Mouse (Mus musculus): ENCODE measurements around the gene Susd6. TPM values are rescaled to one million over a fixed set of nuclear protein-coding genes. Genes with fewer than 3 reads are reported as not detected.

Gene Susd6
- polyA plus RNA-seq, 1 experiment, result not detected

DNA sequence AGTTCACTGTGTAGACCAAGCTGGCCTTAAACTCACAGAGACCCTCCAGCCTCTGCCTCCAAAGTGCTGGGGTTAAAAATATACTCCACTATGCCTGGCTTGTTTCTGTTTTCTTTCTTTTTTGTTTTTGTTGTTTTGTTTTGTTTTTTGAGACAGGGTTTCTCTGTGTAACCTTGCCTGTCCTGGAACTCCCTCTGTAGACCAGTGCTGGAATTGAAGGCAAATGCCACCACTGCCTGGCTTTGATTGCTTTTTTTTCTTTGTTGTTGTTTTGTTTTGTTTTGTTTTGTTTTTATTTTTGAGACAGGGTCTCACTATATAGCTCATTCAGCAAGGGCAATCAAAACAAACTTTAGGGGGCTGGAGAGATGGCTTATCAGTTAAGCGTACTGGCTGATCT lies 11.1 kb downstream of the Susd6 start:
- H3K4me3 ChIP-seq (ENCODE audit: insufficient read depth, low read depth, low read length), result no peak overlapping the region
- 94% methylated on average over 1 of the region's 1 CpGs for WGBS
- H3K27ac ChIP-seq (ENCODE audit: insufficient read depth, low read depth, low read length), result no peak overlapping the region

DNA sequence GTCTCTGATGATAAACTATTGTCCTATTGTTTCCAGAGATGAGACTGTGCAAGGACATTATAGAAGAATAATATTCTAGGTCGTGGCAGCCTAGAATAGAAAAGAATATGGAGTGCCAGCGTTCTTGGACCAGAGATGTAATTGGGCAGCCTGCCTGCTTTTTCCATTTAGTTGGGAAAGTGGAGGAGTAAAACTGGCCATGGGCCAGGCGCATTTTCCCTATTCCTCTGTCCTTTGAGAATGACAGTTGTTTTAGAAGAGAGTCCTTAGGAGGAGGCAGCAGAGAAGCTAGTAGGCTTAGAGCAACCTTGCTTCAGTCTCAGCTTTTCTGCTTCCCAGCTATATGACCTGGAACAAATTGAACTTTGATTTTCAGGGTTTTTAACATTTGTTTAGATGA lies 13.6 kb downstream of the Susd6 start:
- no peak for TF ChIP-seq CTCF (IDR thresholded peaks at IDR 0.05; ENCODE audit: insufficient read depth, low read depth, low read length)
- TF ChIP-seq POLR2A (IDR thresholded peaks at IDR 0.05; ENCODE audit: insufficient read depth, low read depth, low read length), result no peak
- no peaks in the 10 kb centered on the region for H3K4me1 ChIP-seq (ENCODE audit: control insufficient read depth, insufficient read depth, low read length)
- H3K4me3 ChIP-seq (ENCODE audit: insufficient read depth, low read depth, low read length), result no peak overlapping the region
- 37% methylated on average over 3 of the region's 3 CpGs for WGBS
- no peak overlapping the region for H3K27ac ChIP-seq (ENCODE audit: insufficient read depth, low read depth, low read length)

More for the DNA sequence above, 11.1 kb downstream of the Susd6 start:
- H3K4me1 ChIP-seq (ENCODE audit: control insufficient read depth, insufficient read depth, low read length), result no peaks in the 10 kb centered on the region
- TF ChIP-seq POLR2A (IDR thresholded peaks at IDR 0.05; ENCODE audit: insufficient read depth, low read depth, low read length), result no peak
- TF ChIP-seq CTCF (IDR thresholded peaks at IDR 0.05; ENCODE audit: insufficient read depth, low read depth, low read length), result no peak

DNA sequence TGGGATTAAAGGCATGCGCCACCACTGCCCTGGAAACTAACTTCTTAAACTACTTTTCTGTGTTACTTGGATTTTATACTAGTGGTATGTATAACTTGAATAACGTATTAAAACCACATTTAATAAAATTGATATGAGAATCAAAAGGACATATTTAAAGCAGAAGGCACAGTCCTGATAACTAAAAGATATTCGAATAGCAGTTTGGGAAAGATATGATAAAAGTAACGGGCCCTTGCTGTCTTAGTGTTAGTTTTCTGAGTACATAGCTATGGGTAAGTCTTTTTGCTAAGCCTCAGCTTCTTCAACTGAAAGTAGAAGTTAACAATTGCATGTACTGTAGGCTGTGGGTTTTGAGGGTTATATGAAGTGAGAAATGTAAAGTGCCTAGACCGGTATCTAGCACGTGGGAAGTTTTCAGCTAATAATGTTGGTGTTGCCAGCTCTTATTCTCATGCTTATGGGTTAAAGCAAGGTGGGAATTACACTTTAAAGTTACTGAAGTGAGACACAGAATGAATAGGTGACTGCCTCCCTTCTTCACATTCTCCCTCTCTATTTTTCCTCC lies 14.6 kb downstream of the Susd6 start:
- WGBS, result 90% methylated on average over 6 of the region's 6 CpGs
- Histone ChIP-seq H3K4me3 (ENCODE audit: insufficient read depth, low read depth, low read length) (no peak overlapping the region), H3K27ac (ENCODE audit: insufficient read depth, low read depth, low read length) (no peak overlapping the region), H3K4me1 (ENCODE audit: control insufficient read depth, insufficient read depth, low read length) (no peaks in the 10 kb centered on the region)
- TF ChIP-seq CTCF (IDR thresholded peaks at IDR 0.05; ENCODE audit: insufficient read depth, low read depth, low read length), result no peak
- TF ChIP-seq POLR2A (IDR thresholded peaks at IDR 0.05; ENCODE audit: insufficient read depth, low read depth, low read length), result no peak

DNA sequence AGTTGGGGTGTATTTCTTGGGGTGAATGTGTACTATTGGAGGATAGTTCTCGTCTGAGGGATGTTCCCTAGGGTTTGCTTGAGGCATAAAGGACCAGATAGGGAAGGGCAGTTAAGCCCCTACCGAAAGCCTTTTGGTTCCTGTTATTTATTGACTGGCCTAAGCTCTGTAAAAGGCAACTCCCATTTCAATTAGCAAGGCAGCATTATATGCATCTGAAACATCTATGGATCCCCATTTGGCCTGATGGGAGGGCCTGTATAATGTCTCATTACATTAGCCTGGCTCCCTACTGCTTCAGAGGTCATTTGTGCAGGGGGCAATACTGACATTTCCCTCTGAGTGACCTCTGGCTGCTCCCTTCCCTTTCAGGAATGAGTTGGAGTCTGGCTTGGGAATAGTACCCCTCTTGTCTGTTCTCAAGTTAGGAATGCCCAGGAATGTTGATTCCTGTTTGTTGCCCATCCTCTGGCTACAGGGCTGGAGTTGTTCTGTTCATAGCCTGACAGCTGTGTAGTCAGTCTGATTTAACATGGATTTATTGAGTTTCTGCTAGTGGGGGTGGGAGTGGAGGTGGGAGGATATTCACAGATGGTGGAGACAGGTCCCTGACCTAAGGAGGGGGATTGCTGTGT lies 17.3 kb downstream of the Susd6 start:
- Histone ChIP-seq H3K27ac (ENCODE audit: insufficient read depth, low read depth, low read length) (no peak overlapping the region), H3K4me1 (ENCODE audit: control insufficient read depth, insufficient read depth, low read length) (no peaks in the 10 kb centered on the region), H3K4me3 (ENCODE audit: insufficient read depth, low read depth, low read length) (no peak overlapping the region)
- 72% methylated on average over 2 of the region's 2 CpGs for WGBS
- TF ChIP-seq CTCF (IDR thresholded peaks at IDR 0.05; ENCODE audit: insufficient read depth, low read depth, low read length) (no peak), POLR2A (IDR thresholded peaks at IDR 0.05; ENCODE audit: insufficient read depth, low read depth, low read length) (no peak)

DNA sequence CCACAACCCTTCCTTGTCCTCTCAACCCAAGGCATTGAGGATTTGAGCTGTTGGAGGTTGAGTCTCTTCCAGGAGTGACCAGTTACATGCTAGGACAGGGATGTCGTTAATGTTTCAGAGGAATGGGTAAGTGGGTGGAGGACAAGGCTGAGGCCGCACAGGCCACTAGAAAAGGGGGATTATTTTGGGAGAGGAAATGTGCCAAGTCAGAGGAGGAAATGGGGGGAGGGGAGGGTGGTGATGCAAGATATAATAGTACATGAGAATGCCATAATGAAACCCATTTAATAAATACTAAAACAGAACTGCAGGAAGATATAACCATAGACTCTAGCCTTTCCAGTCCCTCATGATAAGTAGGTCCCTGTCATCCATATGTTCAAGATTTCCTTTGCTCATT lies 19.7 kb downstream of the Susd6 start:
- Histone ChIP-seq H3K4me3 (ENCODE audit: insufficient read depth, low read depth, low read length) (no peak overlapping the region), H3K4me1 (ENCODE audit: control insufficient read depth, insufficient read depth, low read length) (no peaks in the 10 kb centered on the region), H3K27ac (ENCODE audit: insufficient read depth, low read depth, low read length) (no peak overlapping the region)
- WGBS, result 56% methylated on average over 2 of the region's 2 CpGs
- TF ChIP-seq POLR2A (IDR thresholded peaks at IDR 0.05; ENCODE audit: insufficient read depth, low read depth, low read length) (no peak), CTCF (IDR thresholded peaks at IDR 0.05; ENCODE audit: insufficient read depth, low read depth, low read length) (no peak)

DNA sequence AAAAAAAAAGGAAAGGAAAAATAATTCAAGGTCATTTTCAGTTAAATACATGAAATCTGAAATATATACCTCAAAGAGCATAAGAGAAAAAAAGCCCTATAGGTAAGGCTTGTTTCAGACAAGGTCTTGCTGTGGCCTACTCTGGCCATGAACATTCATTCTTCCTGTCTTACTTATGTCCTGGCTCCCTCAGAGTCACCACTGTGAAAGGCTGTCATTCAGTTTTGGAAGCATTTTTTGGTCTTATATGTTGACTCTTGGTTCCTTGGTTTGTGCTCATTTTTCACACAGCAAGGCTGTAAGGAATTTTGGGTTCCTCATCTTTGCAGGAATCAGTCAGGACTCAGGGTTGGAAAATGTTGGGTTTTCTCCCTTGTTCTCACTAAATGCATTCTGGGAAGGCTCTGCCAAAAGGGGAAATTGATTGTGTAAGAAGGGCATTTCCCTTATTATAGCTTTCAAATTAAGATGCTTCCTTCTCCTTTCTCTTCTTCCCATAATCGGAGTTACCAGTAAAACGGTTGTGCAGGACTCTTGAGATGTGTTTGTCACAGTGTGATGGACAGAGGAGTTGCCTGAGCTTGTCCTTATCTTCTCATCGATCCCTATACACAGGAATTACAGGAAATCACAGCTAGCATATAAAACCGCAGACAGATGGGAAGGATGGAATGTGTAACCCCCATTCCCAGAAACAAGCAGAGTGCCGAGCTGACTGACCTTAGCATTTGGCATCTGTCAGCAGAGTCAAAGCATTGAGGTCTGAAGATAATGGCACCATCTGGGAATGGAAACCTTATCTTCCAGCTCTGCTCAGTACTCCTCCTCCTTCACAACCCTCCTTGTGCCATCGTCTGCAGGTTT lies 21.6 kb downstream of the Susd6 start:
- no peak overlapping the region for H3K4me3 ChIP-seq (ENCODE audit: insufficient read depth, low read depth, low read length)
- H3K4me1 ChIP-seq (ENCODE audit: control insufficient read depth, insufficient read depth, low read length), result no peaks in the 10 kb centered on the region
- WGBS, result 69% methylated on average over 6 of the region's 6 CpGs
- TF ChIP-seq CTCF (IDR thresholded peaks at IDR 0.05; ENCODE audit: insufficient read depth, low read depth, low read length), result no peak
- no peak for TF ChIP-seq POLR2A (IDR thresholded peaks at IDR 0.05; ENCODE audit: insufficient read depth, low read depth, low read length)
- no peak overlapping the region for H3K27ac ChIP-seq (ENCODE audit: insufficient read depth, low read depth, low read length)

GRCm38 (mm10) chr12:80812510-80812820 lies 22.2 kb downstream of the Susd6 start:
- Histone ChIP-seq H3K27ac (ENCODE audit: insufficient read depth, low read depth, low read length) (no peak overlapping the region), H3K4me3 (ENCODE audit: insufficient read depth, low read depth, low read length) (no peak overlapping the region), H3K4me1 (ENCODE audit: control insufficient read depth, insufficient read depth, low read length) (no peaks in the 10 kb centered on the region)
- no peak for TF ChIP-seq POLR2A (IDR thresholded peaks at IDR 0.05; ENCODE audit: insufficient read depth, low read depth, low read length)
- TF ChIP-seq CTCF (IDR thresholded peaks at IDR 0.05; ENCODE audit: insufficient read depth, low read depth, low read length), result no peak
- WGBS, result 94% methylated on average over 1 of the region's 1 CpGs

DNA sequence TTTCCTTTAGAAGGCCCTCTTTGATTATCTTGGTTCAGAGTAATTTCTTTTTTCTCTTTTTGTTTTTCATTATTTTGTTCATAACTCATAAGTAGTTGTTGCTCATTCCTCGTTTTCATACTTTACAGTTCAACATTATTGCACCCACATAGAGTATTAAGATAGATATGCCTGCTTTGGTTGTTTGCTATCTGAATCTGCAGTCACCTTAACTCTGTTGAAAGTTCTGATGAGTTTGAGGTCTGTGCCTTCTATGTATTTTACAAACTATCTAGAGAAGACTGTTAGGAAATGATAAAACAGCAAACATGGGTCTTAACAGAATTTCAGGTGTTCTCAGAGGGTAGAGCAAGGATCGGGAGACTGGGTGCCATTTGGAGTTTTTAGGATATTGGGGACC lies 23.1 kb downstream of the Susd6 start:
- WGBS, result 90% methylated on average over 2 of the region's 2 CpGs
- no peak overlapping the region for H3K27ac ChIP-seq (ENCODE audit: insufficient read depth, low read depth, low read length)
- TF ChIP-seq POLR2A (IDR thresholded peaks at IDR 0.05; ENCODE audit: insufficient read depth, low read depth, low read length) (no peak), CTCF (IDR thresholded peaks at IDR 0.05; ENCODE audit: insufficient read depth, low read depth, low read length) (no peak)

GRCm38 (mm10) chr12:80813872-80814271 lies 23.6 kb downstream of the Susd6 start:
- no peak overlapping the region for H3K4me3 ChIP-seq (ENCODE audit: insufficient read depth, low read depth, low read length)
- TF ChIP-seq CTCF (IDR thresholded peaks at IDR 0.05; ENCODE audit: insufficient read depth, low read depth, low read length) (no peak), POLR2A (IDR thresholded peaks at IDR 0.05; ENCODE audit: insufficient read depth, low read depth, low read length) (no peak)
- 89% methylated on average over 4 of the region's 4 CpGs for WGBS

More for the DNA sequence above, 23.1 kb downstream of the Susd6 start:
- H3K4me3 ChIP-seq (ENCODE audit: insufficient read depth, low read depth, low read length), result no peak overlapping the region
- H3K4me1 ChIP-seq (ENCODE audit: control insufficient read depth, insufficient read depth, low read length), result no peaks in the 10 kb centered on the region

More at GRCm38 (mm10) chr12:80813872-80814271, 23.6 kb downstream of the Susd6 start:
- Histone ChIP-seq H3K4me1 (ENCODE audit: control insufficient read depth, insufficient read depth, low read length) (no peaks in the 10 kb centered on the region), H3K27ac (ENCODE audit: insufficient read depth, low read depth, low read length) (no peak overlapping the region)

Measured in olfactory bulb, adult 2 months (tissue).